Mouse (Mus musculus) right cerebral cortex, postnatal 25 days (tissue): ENCODE measurements around the gene Shbg.

Source experiments
- DNase-seq: peaks from one replicate; pipeline ENCODE4 v3.0.0; 2022

Shbg gene

GRCm38 (mm10) chr11:69592799-69593198, 24.9 kb downstream of the Shbg start:
- no peak for DNase-seq

GRCm38 (mm10) chr11:69591899-69592637, 25.6 kb downstream of the Shbg start:
- DNase-seq = peak; percentile 56

- no peak for DNase-seq
Measured at GRCm38 (mm10) chr11:69591424-69591823, 26.3 kb downstream of the Shbg start.

- DNase-seq = no peak
Measured at GRCm38 (mm10) chr11:69590622-69591021, 27.1 kb downstream of the Shbg start.

GRCm38 (mm10) chr11:69589207-69589834, 28.4 kb downstream of the Shbg start:
- no peak for DNase-seq

- no peak for DNase-seq
Measured at GRCm38 (mm10) chr11:69585718-69586325, 31.9 kb downstream of the Shbg start.

GRCm38 (mm10) chr11:69584937-69585336, 32.8 kb downstream of the Shbg start:
- DNase-seq = no peak

GRCm38 (mm10) chr11:69584008-69584407, 33.7 kb downstream of the Shbg start:
- no peak for DNase-seq

GRCm38 (mm10) chr11:69582230-69582805, 35.4 kb downstream of the Shbg start:
- DNase-seq = no peak

- no peak for DNase-seq
Measured at GRCm38 (mm10) chr11:69581814-69582213, 35.9 kb downstream of the Shbg start.

- peak; percentile 91 for DNase-seq
Measured at GRCm38 (mm10) chr11:69581147-69581688, 36.5 kb downstream of the Shbg start.

GRCm38 (mm10) chr11:69580572-69581146, 37.0 kb downstream of the Shbg start:
- no peak for DNase-seq

- peak; percentile 84 for DNase-seq
Measured at GRCm38 (mm10) chr11:69580091-69580514, 37.6 kb downstream of the Shbg start, which contains the start of the genes Wrap53 and Trp53. Wrap53 (minus strand) TSS chr11:69580255. Trp53 (plus strand) TSS chr11:69580359.

GRCm38 (mm10) chr11:69579128-69580017, 38.3 kb downstream of the Shbg start:
- DNase-seq = peak; percentile 96

- no peak for DNase-seq
Measured at GRCm38 (mm10) chr11:69578301-69578700, 39.4 kb downstream of the Shbg start.

GRCm38 (mm10) chr11:69576307-69576706, 41.4 kb downstream of the Shbg start:
- no peak for DNase-seq

- no peak for DNase-seq
Measured at GRCm38 (mm10) chr11:69575220-69575619, 42.5 kb downstream of the Shbg start.

- DNase-seq = no peak
Measured at GRCm38 (mm10) chr11:69565131-69565530, 52.6 kb downstream of the Shbg start.
